Mouse (Mus musculus): Measurements from ENCODE around the gene Gm10663. TPM values are rescaled to one million over a fixed set of nuclear protein-coding genes. Genes with fewer than 3 reads are reported as not detected.

The Gm10663 gene
- polyA plus RNA-seq, 1 experiment from 2014 or later: not detected

GRCm38 (mm10) chr8:65067031-65067430, 7.8 kb upstream of the Gm10663 start:
- no peaks in the 10 kb centered on the region for H3K4me1 ChIP-seq (replicated peaks; ENCODE audit: control insufficient read depth, insufficient read depth, low read length)
- H3K27ac ChIP-seq (ENCODE audit: low read depth, low read length): no peak overlapping the region
- no peak overlapping the region for H3K9ac ChIP-seq (ENCODE audit: low read depth, low read length)
- H3K36me3 ChIP-seq (ENCODE audit: control insufficient read depth, insufficient read depth, low read length): no peaks in the 10 kb centered on the region
- no peak for DNase-seq (ENCODE audit: low spot score)
- no peaks in the 10 kb centered on the region for H3K9me3 ChIP-seq (ENCODE audit: control insufficient read depth, low read length)
- ATAC-seq (replicated peaks; ENCODE audit: low FRiP score): no peak
- H3K4me3 ChIP-seq (ENCODE audit: low read depth, low read length): no peak overlapping the region
- H3K27me3 ChIP-seq (replicated peaks; ENCODE audit: control insufficient read depth, insufficient read depth, low read length): no peaks in the 10 kb centered on the region
- WGBS: 87% methylated on average over 4 of the region's 4 CpGs
- H3K4me2 ChIP-seq: no peak overlapping the region

GRCm38 (mm10) chr8:65067694-65068472, 7.0 kb upstream of the Gm10663 start:
- H3K27me3 ChIP-seq (replicated peaks; ENCODE audit: control insufficient read depth, insufficient read depth, low read length): no peaks in the 10 kb centered on the region
- no peaks in the 10 kb centered on the region for H3K4me1 ChIP-seq (replicated peaks; ENCODE audit: control insufficient read depth, insufficient read depth, low read length)
- H3K4me3 ChIP-seq (ENCODE audit: low read depth, low read length): no peak overlapping the region
- DNase-seq (ENCODE audit: low spot score) (no peak), ATAC-seq (replicated peaks; ENCODE audit: low FRiP score) (no peak)
- H3K9ac ChIP-seq (ENCODE audit: low read depth, low read length): no peak overlapping the region
- H3K27ac ChIP-seq (ENCODE audit: low read depth, low read length): no peak overlapping the region
- WGBS: 58% methylated on average over 10 of the region's 10 CpGs
- no peaks in the 10 kb centered on the region for H3K9me3 ChIP-seq (ENCODE audit: control insufficient read depth, low read length)
- H3K4me2 ChIP-seq: no peak overlapping the region
- no peaks in the 10 kb centered on the region for H3K36me3 ChIP-seq (ENCODE audit: control insufficient read depth, insufficient read depth, low read length)

DNA sequence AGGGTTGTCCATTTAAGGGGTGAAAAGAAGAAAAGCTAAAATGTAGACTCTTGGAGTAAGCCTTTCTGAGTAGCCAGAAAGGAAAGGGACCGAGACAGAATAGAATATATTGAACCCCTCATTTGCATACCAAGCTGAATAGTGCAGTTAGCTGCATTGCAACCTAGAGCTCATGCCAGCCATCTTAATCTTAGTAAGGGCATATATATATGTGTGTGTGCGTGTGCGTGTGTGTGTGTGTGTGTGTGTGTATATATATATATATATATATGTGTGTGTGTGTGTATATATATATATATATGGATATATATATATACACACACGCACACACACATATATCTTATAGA, 6.4 kb upstream of the Gm10663 start:
- no peak overlapping the region for H3K9ac ChIP-seq (ENCODE audit: low read depth, low read length)
- WGBS: 82% methylated on average over 4 of the region's 4 CpGs
- no peak overlapping the region for H3K27ac ChIP-seq (ENCODE audit: low read depth, low read length)
- no peak for DNase-seq (ENCODE audit: low spot score)
- H3K27me3 ChIP-seq (replicated peaks; ENCODE audit: control insufficient read depth, insufficient read depth, low read length): no peaks in the 10 kb centered on the region
- no peak overlapping the region for H3K4me3 ChIP-seq (ENCODE audit: low read depth, low read length)
- H3K4me2 ChIP-seq: no peak overlapping the region
- ATAC-seq (replicated peaks; ENCODE audit: low FRiP score): no peak
- no peaks in the 10 kb centered on the region for H3K9me3 ChIP-seq (ENCODE audit: control insufficient read depth, low read length)
- no peaks in the 10 kb centered on the region for H3K36me3 ChIP-seq (ENCODE audit: control insufficient read depth, insufficient read depth, low read length)
- no peaks in the 10 kb centered on the region for H3K4me1 ChIP-seq (replicated peaks; ENCODE audit: control insufficient read depth, insufficient read depth, low read length)

DNA sequence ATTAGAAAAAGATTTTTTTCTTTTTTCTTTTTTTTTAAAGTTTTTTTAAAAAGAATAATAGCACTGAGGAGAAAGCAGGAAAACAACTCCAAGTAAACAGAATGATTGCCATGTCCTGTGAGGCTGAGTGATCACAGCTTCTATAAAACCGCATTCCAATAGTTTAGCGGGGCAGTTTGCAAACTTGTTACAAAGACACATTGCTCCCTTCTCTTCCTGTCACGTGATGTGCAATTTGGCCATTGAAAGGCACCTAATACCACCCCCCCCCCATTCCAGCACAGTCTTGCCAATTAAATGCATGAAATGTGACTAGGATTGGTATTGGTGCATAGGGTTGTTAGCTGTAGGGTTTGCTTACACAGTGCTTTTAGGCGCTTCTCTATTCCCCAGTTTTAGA, 3.8 kb upstream of the Gm10663 start:
- DNase-seq (ENCODE audit: low spot score) (no peak), ATAC-seq (replicated peaks; ENCODE audit: low FRiP score) (no peak)
- Histone ChIP-seq H3K9ac (ENCODE audit: low read depth, low read length) (no peak overlapping the region), H3K9me3 (ENCODE audit: control insufficient read depth, low read length) (no peaks in the 10 kb centered on the region), H3K4me2 (no peak overlapping the region), H3K27ac (ENCODE audit: low read depth, low read length) (no peak overlapping the region), H3K4me3 (ENCODE audit: low read depth, low read length) (no peak overlapping the region), H3K36me3 (ENCODE audit: control insufficient read depth, insufficient read depth, low read length) (no peaks in the 10 kb centered on the region), H3K4me1 (replicated peaks; ENCODE audit: control insufficient read depth, insufficient read depth, low read length) (no peaks in the 10 kb centered on the region; the same call in 1 of the 2 replicates), H3K27me3 (replicated peaks; ENCODE audit: control insufficient read depth, insufficient read depth, low read length) (no peaks in the 10 kb centered on the region)
- 77% methylated on average over 4 of the region's 4 CpGs for WGBS

DNA sequence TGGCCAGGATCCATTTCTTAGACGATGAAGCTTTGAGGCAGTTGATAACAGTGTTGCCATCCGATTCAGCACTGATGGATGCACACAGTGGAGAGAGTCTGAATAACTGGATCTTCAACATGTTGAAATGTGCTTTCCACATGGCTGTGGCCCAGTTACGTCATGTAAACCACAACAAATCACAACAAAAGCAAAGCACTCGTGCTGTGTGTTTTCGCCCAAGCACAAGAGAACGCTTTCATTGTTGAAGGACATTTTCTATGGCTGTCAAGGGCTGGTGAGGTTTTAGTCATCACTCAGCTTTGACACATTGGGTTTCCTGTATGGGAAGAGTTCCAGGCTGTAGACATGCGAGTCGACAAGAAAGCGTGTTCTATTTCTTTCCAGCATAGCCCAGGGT, 5.9 kb downstream of the Gm10663 start:
- Histone ChIP-seq H3K4me3 (ENCODE audit: low read depth, low read length) (no peak overlapping the region), H3K36me3 (ENCODE audit: control insufficient read depth, insufficient read depth, low read length) (no peaks in the 10 kb centered on the region), H3K27ac (ENCODE audit: low read depth, low read length) (no peak overlapping the region), H3K9ac (ENCODE audit: low read depth, low read length) (no peak overlapping the region), H3K4me2 (no peak overlapping the region), H3K27me3 (replicated peaks; ENCODE audit: control insufficient read depth, insufficient read depth, low read length) (no peaks in the 10 kb centered on the region), H3K4me1 (replicated peaks; ENCODE audit: control insufficient read depth, insufficient read depth, low read length) (no peaks in the 10 kb centered on the region; the same call in 1 of the 2 replicates), H3K9me3 (ENCODE audit: control insufficient read depth, low read length) (no peaks in the 10 kb centered on the region)
- DNase-seq (ENCODE audit: low spot score) (no peak), ATAC-seq (replicated peaks; ENCODE audit: low FRiP score) (no peak)
- 69% methylated on average over 9 of the region's 9 CpGs for WGBS

- Histone ChIP-seq H3K36me3 (ENCODE audit: control insufficient read depth, insufficient read depth, low read length) (no peaks in the 10 kb centered on the region), H3K9me3 (ENCODE audit: control insufficient read depth, low read length) (no peaks in the 10 kb centered on the region), H3K27ac (ENCODE audit: low read depth, low read length) (no peak overlapping the region), H3K9ac (ENCODE audit: low read depth, low read length) (no peak overlapping the region), H3K4me3 (ENCODE audit: low read depth, low read length) (no peak overlapping the region), H3K27me3 (replicated peaks; ENCODE audit: control insufficient read depth, insufficient read depth, low read length) (no peaks in the 10 kb centered on the region), H3K4me1 (replicated peaks; ENCODE audit: control insufficient read depth, insufficient read depth, low read length) (no peaks in the 10 kb centered on the region), H3K4me2 (no peak overlapping the region)
- 68% methylated on average over 2 of the region's 2 CpGs for WGBS
- DNase-seq (ENCODE audit: low spot score) (no peak), ATAC-seq (replicated peaks; ENCODE audit: low FRiP score) (no peak)
Observed at GRCm38 (mm10) chr8:65085680-65086079, 10.8 kb downstream of the Gm10663 start.

DNA sequence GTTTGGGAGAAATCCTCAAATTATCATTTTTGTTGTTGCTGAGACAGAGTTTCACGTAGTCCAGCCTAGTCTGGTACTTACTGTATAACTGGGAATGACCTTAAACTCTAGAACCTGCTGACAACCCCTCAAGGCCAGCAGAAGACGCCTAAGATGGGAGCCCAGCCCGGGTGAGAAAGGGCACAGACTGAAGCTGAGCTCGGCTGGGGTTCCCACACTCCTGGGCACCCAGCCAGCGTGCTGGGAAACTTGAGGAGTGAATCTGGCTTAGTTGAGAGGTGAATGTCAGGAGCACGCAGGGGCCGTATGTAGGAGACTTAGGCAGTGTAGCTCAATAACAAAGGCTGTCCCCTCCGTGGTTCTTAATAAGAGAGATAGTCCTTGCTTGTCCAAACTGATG, 12.9 kb downstream of the Gm10663 start:
- Histone ChIP-seq H3K4me3 (ENCODE audit: low read depth, low read length) (no peak overlapping the region), H3K4me2 (no peak overlapping the region), H3K27me3 (replicated peaks; ENCODE audit: control insufficient read depth, insufficient read depth, low read length) (no peaks in the 10 kb centered on the region), H3K9ac (ENCODE audit: low read depth, low read length) (no peak overlapping the region), H3K27ac (ENCODE audit: low read depth, low read length) (no peak overlapping the region), H3K4me1 (replicated peaks; ENCODE audit: control insufficient read depth, insufficient read depth, low read length) (no peaks in the 10 kb centered on the region), H3K9me3 (ENCODE audit: control insufficient read depth, low read length) (no peaks in the 10 kb centered on the region), H3K36me3 (ENCODE audit: control insufficient read depth, insufficient read depth, low read length) (no peaks in the 10 kb centered on the region)
- WGBS: 76% methylated on average over 8 of the region's 8 CpGs
- no peak for DNase-seq (ENCODE audit: low spot score)
- ATAC-seq (replicated peaks; ENCODE audit: low FRiP score): no peak

DNA sequence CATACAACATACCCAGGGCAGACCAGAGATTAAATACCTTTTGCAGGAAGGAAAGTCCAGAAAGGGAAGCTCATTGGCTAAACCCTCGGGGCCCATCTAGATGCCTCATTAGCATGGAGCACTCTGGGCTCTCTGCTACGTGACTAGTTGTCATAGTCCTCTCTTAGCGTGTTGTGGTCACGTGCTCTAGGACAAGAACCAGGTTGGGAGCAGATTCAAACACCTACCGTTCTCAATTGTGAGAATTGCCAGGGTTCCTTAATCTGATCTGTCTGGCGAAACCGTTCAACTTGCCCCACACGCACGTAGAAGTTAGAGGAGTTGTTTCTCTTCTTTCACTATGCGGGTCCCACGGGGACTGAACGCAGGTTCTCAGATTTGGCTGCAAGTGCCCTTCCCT, 13.3 kb downstream of the Gm10663 start:
- H3K27me3 ChIP-seq (replicated peaks; ENCODE audit: control insufficient read depth, insufficient read depth, low read length): no peaks in the 10 kb centered on the region
- H3K4me2 ChIP-seq: no peak overlapping the region
- H3K4me1 ChIP-seq (replicated peaks; ENCODE audit: control insufficient read depth, insufficient read depth, low read length): no peaks in the 10 kb centered on the region
- no peaks in the 10 kb centered on the region for H3K36me3 ChIP-seq (ENCODE audit: control insufficient read depth, insufficient read depth, low read length)
- DNase-seq (ENCODE audit: low spot score) (no peak), ATAC-seq (replicated peaks; ENCODE audit: low FRiP score) (no peak)
- WGBS: 87% methylated on average over 12 of the region's 12 CpGs
- no peaks in the 10 kb centered on the region for H3K9me3 ChIP-seq (ENCODE audit: control insufficient read depth, low read length)
- no peak overlapping the region for H3K9ac ChIP-seq (ENCODE audit: low read depth, low read length)
- no peak overlapping the region for H3K4me3 ChIP-seq (ENCODE audit: low read depth, low read length)
- H3K27ac ChIP-seq (ENCODE audit: low read depth, low read length): no peak overlapping the region

DNA sequence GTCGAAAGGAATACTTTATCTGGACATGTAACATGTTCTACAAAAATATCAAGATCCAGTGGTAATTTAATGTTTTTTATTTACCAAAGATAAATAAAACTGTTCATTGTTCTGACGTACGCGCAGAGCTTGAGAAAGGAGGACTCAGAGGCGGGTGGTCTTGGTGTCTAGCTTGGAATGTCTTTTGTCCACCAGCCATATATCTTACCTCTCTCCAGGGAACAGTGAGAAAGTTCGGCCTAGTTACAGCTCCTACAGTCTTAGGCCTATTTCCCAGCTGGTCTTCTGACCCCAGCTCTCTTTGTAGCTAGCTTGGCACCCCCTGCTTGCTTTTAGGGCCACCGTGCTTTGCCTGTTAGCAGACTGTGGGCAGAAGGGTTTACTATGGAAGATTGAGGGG, 14.9 kb downstream of the Gm10663 start:
- ATAC-seq (replicated peaks; ENCODE audit: low FRiP score) (no peak), DNase-seq (ENCODE audit: low spot score) (no peak)
- H3K4me1 ChIP-seq (replicated peaks; ENCODE audit: control insufficient read depth, insufficient read depth, low read length): no peaks in the 10 kb centered on the region
- H3K27me3 ChIP-seq (replicated peaks; ENCODE audit: control insufficient read depth, insufficient read depth, low read length): no peaks in the 10 kb centered on the region
- no peak overlapping the region for H3K4me2 ChIP-seq
- H3K36me3 ChIP-seq (ENCODE audit: control insufficient read depth, insufficient read depth, low read length): no peaks in the 10 kb centered on the region
- 81% methylated on average over 7 of the region's 7 CpGs for WGBS
- no peak overlapping the region for H3K4me3 ChIP-seq (ENCODE audit: low read depth, low read length)
- no peaks in the 10 kb centered on the region for H3K9me3 ChIP-seq (ENCODE audit: control insufficient read depth, low read length)
- H3K9ac ChIP-seq (ENCODE audit: low read depth, low read length): no peak overlapping the region
- no peak overlapping the region for H3K27ac ChIP-seq (ENCODE audit: low read depth, low read length)

Data from liver, embryonic 11.5 days (tissue).